Mouse (Mus musculus) spleen, postnatal 14 days (tissue): Measurements from ENCODE around the gene Hba-a2.

Experiments used
- DNase-seq, 2 experiments: peaks; one replicate each; pipeline ENCODE4 v3.0.0; 2021 to 2022; ENCODE audit warnings: low spot score in 2 of 2

Gene Hba-a2

GRCm38 (mm10) chr11:32320507-32321195 lies 24.4 kb downstream of the Hba-a2 start:
- no peak for DNase-seq

GRCm38 (mm10) chr11:32321196-32321565 lies 24.9 kb downstream of the Hba-a2 start:
- peak; percentile 61 to 73 for DNase-seq

DNA sequence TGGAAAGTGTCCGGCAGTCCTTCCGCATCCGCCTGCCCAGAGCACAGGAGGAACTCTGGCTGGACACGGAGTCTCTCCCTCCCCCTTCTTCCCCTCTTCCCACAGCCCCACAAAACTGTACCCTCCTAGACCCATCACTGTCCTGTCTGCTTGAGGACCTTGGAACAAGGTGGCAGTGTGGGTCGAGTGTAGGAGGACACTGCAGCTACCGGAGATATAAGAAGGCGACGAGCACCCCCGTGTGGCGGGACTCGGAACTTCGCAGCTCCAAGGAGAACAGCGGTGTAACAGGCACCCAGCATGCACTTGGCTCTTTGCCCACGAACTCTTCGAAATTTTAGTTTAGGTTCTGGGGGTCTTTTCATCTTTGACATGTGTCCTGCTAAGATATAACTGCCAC lies 28.3 kb downstream of the Hba-a2 start:
- DNase-seq, result peak; percentile 70 to 86

DNA sequence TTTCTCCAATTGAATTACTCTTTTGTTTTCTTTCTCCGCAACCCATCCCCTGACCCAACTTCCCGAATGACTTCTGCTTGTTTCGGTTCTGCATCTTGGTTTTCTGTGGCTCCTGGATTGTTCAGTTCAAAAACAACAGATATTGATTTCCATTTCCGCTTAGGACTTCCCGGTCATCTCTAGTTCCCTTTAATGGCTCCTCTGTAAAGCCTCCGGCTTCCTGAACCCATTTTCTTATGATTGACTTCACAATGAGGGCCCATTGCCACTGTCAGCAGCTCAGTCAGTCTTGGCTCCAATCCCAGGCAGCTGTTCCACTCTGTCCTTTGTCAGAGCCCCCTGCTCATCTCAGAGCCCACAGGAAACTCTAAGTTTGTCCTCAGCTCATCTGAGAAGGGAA lies 34.8 kb downstream of the Hba-a2 start:
- DNase-seq, result no peak

DNA sequence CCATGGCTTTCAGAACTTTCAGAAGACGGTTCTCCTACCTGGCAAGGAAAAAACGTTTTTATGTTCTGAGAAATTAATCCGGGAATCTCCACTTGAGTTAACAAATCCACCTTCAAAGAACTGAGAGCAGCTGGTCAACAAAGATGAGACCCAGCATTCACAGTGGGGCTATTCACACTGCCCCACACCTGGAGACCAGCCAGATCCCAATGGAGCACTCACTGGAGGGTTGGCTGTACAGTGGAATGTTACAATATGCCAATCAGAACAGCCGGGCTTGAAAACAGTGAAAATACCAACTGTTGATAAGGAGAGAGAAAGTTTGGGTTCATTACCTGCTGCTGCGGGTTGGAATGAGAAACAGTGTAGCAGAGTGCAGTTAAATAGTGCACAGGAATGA lies 35.6 kb downstream of the Hba-a2 start:
- DNase-seq, result no peak

DNA sequence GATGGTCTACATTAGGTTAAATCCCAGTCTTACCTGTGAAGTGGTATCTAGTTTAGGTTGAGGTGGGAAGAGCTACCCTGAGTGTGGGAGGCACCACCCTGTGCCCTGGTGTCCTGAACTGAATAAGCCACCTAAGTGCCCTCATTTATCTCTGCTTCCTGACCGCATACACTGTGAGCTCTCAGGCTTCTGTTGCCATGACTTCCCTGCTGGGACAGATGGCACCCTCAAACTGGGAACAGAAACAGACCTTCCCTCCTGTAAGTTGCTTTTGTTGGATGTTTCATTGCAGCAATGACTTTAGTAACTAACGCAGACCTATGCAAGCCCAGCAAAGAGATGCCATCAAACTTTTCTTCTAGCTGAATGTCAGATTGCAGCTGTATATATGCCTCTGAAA lies 36.9 kb downstream of the Hba-a2 start:
- DNase-seq, result no peak

GRCm38 (mm10) chr11:32336435-32336907 lies 40.2 kb downstream of the Hba-a2 start:
- DNase-seq, result no peak

- no peak for DNase-seq
These were observed 42.8 kb downstream of the Hba-a2 start for GRCm38 (mm10) chr11:32339131-32339531.

DNA sequence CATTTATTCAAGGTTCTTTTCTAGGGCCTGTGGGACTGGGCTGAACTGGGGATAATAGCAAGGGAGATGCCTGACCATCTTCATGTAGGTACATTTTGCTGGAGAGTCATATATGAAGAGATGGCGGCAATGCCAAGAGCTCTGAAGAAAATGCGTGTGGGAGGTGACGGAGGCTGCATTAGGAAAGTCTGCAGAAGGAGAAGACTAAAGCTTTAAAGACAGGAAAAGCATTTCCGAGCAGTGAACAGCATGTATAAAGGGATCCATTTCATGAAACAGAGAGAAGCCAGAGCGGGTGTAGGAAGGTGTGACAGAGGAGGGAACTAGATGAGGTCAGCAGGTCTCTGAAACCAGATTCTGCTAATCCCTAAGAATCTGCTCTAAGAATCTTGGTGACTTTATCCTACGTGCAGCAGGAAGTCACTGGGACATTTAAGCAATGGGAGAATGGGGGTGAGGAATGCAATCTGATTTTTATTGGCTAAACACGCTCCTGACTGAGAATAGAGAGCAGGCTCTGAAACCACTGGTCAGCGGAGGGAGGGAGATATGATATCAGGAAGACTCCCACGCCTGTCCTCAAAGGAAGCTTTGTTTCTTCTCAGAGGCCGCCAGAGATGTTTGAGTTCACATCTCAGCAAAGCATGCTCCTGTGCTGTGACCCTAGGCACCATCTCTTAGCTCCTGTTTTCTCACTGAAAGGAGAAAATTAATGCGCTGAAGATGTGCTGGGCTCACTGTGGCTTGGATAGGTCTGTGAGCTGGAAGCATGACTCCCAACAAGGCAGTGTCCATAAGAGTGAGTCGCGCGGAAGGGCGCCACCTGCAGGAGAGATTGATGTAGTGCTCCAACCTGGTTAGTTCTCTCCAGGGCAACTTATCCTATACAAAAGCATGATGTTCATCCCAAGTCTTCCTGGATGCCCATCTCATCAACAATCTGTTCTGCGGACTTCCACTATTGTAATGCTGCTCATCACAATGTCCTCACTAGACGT lies 44.5 kb downstream of the Hba-a2 start:
- DNase-seq, result no peak

DNA sequence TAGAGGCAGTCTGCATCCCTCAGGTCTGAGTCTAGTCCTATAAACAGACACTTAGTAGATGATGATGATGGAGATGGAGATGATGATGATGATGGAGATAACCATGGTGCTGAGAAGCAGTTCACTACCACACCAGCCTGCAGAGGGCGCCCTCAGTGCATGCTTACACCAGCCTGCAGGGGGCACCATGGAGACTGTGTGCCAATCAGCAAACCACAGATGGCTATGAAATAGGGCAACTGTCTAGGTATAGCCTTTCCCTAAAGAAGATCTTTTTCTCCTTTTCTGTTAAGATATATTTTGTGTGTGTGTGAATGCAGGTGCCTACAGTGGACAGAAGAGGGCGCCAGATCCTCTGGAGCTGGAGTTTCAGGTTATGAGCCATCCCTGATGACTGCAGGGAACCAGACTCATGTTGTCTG lies 46.5 kb downstream of the Hba-a2 start:
- no peak for DNase-seq

GRCm38 (mm10) chr11:32343350-32343749 lies 47.1 kb downstream of the Hba-a2 start:
- DNase-seq, result no peak

DNA sequence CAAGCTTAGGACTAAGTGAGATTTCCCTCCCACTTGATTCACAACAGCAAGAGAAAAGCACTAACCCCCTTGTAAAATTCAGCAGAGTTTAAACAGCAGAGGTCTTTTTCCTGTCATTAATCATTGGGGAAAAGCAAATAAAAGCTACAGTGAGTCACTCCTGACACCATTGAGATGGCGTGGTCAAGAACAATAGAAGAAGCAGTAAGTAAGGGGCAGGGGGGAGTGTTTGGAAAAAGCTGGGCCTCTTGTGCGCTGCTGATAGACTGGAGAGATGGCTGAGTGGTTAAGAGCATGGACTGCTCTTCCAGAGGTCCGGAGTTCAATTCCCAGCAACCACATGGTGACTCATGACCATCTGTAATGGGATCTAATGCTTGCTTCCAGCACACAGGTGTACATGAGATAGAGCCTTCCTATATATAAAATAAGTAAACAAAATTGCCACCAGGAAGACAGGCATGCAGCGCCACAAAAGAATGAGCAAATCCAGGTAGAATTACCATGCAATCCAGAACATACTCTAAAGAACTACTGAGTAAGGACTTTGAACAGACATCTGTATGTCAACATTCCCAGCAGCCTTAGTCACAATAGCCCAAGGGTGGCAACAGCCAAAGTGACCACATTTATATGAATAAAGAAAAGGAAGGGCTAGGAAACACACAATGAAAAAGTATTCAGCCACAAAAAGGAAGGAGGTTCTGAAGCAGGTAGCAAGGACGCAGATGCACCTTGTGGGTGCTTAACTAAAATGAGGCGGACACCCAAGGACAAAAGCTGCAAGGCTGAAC lies 49.4 kb downstream of the Hba-a2 start:
- no peak for DNase-seq
